Mouse (Mus musculus) G1E (cell line): Measurements from ENCODE around the gene Medag. TPM values are rescaled to one million over a fixed set of nuclear protein-coding genes. Genes with fewer than 3 reads are reported as not detected.

Experiments used
- ATAC-seq: 2 replicates; pipeline ENCODE4 v1.8.0; 2016; ENCODE audit warnings: mild to moderate bottlenecking; ENCODE audit not compliant: insufficient number of reproducible peaks, poor library complexity, low FRiP score, severe bottlenecking; ENCODE audit errors: extremely low read depth
- DNase-seq: peaks from one replicate; pipeline ENCODE4 v3.0.0; 2012; ENCODE audit warnings: low spot score
- H3K27me3 ChIP-seq: 2 replicates; pipeline ENCODE4 v1.6.1; 2012; ENCODE audit warnings: mild to moderate bottlenecking, low read length, inconsistent platforms; ENCODE audit not compliant: insufficient read depth
- H3K36me3 ChIP-seq: replicated peaks from 2 replicates; pipeline ENCODE3; 2012; ENCODE audit warnings: mild to moderate bottlenecking, inconsistent platforms
- H3K4me1 ChIP-seq: 2 replicates; pipeline ENCODE4 v1.6.1; 2012; ENCODE audit warnings: low read depth, low read length, inconsistent platforms, mixed read lengths; ENCODE audit not compliant: insufficient read depth
- H3K4me3 ChIP-seq: 2 replicates; pipeline ENCODE4 v1.5.1; 2012; ENCODE audit warnings: low read depth, mild to moderate bottlenecking, inconsistent platforms, low read length, moderate library complexity, mixed read lengths
- H3K9me3 ChIP-seq: replicated peaks from 2 replicates; pipeline ENCODE4 v1.6.1; 2012; ENCODE audit warnings: inconsistent platforms
- CTCF ChIP-seq: IDR thresholded peaks from 2 replicates; pipeline ENCODE4 v1.5.1; 2012; ENCODE audit warnings: low read depth, low read length, inconsistent platforms, mixed read lengths
- GATA1 ChIP-seq: IDR thresholded peaks from 2 replicates; pipeline ENCODE4 v1.6.1; 2012; ENCODE audit warnings: borderline replicate concordance, low read length, inconsistent platforms, mixed read lengths
- GATA2 ChIP-seq: IDR thresholded peaks from 2 replicates; pipeline ENCODE4 v1.6.1; 2012; ENCODE audit warnings: low read depth, low read length, inconsistent platforms, borderline replicate concordance
- POLR2AphosphoS5 ChIP-seq: IDR thresholded peaks from 2 replicates; pipeline ENCODE4 v1.6.1; 2012; ENCODE audit warnings: low read depth, low read length, inconsistent platforms; ENCODE audit not compliant: insufficient replicate concordance
- TAL1 ChIP-seq: conservative IDR thresholded peaks from 2 replicates; pipeline ENCODE4 v1.6.1; 2012; ENCODE audit warnings: low read depth, low read length, inconsistent platforms, mixed read lengths
- polyA plus RNA-seq: library from polyadenylated mRNA; stranded (reverse); fragments of >175 nt; gene quantifications from 2 replicates; pipeline ENCODE4 v1.2.3, GENCODE M21; 2012
- total RNA-seq, 2 experiments: library from RNA; stranded (forward) in 1 of 2; stranded (reverse) in 1 of 2; fragments of 200-1000 nt in 1 of 2; fragments of >200 nt in 1 of 2; fragmentation: Nextera tagmentation in 1 of 2; gene quantifications; 2 replicates each; pipeline ENCODE4 v1.2.3; 2014 to 2017

The Medag gene
- total RNA-seq (2014; fragmentation: Nextera tagmentation), result not detected in 2 replicates
- total RNA-seq (2017), result 0.06 and 0.11 TPM in 2 replicates
- polyA plus RNA-seq, result not detected in 2 replicates

DNA sequence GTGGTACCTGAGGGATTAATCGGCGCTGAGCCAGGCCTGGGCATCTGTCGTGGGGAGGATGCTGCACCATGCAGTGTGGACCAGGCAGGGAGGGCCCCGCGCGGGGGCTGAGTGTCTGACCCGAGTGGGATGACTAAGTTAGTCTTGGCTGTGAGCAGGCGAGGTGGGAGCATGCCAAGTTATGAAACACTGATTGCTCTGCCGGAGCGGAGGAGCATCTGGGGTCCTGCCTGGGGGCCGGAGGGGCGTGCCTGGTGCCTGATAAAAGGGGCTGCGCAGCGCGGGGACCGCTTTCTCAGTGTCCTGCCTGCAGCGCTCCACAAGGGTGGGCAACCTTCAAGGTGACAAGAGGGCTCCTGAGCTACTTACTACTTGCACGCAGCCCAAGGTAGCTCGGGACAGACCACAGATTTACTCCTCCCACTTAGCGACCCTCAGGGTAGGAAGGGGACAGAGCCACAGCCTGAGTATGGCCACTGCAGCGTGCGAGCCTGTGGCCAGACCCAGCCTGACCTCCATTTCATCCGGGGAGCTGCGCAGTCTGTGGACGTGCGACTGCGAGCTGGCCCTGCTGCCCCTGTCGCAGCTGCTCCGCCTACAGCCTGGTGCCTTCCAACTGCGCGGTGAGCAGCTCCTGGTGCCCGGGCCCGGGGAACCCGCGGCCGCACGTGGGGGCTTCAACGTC lies at the start of gene Medag:
Gene Medag (plus strand): TSS at position 241 of the 685 bp plus-strand sequence.
- no peak for DNase-seq
- no peaks in the 10 kb centered on the region; the same call in 1 of the 2 replicates for H3K27me3 ChIP-seq
- peaks cover 59% of the 10 kb centered on the region for H3K9me3 ChIP-seq
- ATAC-seq, result no peak
- H3K36me3 ChIP-seq, result no peaks in the 10 kb centered on the region
- H3K4me3 ChIP-seq, result no peak within 1 kb of the TSS
- no peak for TF ChIP-seq GATA1
- TF ChIP-seq POLR2AphosphoS5, result no peak
- no peaks in the 10 kb centered on the region for H3K4me1 ChIP-seq

DNA sequence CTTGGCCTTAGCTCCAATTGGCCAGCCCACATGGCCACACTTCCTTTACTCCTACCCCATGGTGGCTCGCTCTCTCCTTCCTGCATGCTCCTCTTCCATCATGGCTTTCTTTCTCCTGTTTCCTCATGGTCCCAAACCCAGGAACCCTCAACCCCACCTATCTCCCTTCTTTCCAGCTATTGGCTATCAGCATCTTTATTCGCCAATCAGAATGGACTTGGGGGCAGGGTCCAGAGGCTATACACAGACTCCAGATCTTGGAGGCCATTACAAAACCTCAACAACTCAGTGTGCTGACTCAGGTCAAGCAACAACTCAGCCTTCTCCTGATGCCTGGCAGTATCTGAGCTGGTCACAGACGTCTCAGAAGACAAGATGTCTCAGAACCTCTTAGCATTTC lies 48.9 kb upstream of the Medag start:
- TF ChIP-seq POLR2AphosphoS5 (no peak), GATA2 (no peak), CTCF (no peak), GATA1 (no peak), TAL1 (no peak)
- H3K4me1 ChIP-seq, result no peaks in the 10 kb centered on the region
- DNase-seq (no peak), ATAC-seq (no peak)
- H3K4me3 ChIP-seq, result no peak overlapping the region
- no peaks in the 10 kb centered on the region for H3K27me3 ChIP-seq
- peaks cover 34% of the 10 kb centered on the region for H3K9me3 ChIP-seq
- H3K36me3 ChIP-seq, result no peaks in the 10 kb centered on the region

DNA sequence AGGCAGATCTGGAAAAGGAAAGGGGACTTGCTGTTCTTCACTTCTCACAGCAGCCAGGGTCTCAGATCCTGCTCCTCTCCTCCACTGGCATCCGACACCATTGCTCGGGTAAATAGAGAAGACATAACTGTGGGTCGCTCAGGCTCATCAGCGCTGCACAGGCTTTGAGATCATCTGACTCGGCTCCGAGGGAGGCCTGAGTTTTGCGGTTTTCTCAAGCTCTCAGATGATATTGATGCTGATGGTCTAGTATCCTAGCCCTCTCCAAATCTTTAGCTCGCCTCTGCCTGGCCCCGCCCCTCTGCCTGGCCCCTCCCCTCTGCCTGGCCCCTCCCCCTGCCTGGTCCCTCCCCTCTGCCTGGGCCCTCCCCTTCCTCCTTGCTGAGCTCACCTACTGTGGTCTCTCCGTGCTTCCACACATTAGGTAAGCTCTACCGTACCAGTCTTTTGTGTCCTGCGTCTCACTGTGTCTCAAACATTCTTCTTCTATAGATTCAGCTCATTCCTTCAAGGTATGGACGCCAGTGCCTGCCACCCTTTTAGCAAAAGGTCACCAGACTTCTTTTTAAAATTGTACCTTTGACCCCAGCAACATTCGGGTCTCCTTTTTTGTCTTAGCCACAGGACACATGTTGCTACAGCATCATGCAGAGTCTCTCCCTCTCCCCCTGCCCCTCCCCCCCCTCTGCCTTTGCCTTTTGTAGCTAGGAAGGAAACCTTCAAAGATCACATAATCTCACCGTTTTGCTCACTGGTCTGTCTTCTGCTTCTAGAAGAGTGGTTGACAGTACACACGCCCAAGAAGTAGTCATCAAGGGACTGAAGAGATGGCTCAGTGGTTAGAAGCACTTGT lies 47.4 kb upstream of the Medag start:
- Histone ChIP-seq H3K4me3 (no peak overlapping the region), H3K9me3 (peaks cover 38% of the 10 kb centered on the region), H3K4me1 (no peaks in the 10 kb centered on the region), H3K36me3 (no peaks in the 10 kb centered on the region), H3K27me3 (no peaks in the 10 kb centered on the region)
- DNase-seq (no peak), ATAC-seq (no peak)
- no peak for TF ChIP-seq GATA2
- TF ChIP-seq GATA1, result no peak
- TF ChIP-seq CTCF, result no peak
- no peak for TF ChIP-seq POLR2AphosphoS5
- TF ChIP-seq TAL1, result no peak

DNA sequence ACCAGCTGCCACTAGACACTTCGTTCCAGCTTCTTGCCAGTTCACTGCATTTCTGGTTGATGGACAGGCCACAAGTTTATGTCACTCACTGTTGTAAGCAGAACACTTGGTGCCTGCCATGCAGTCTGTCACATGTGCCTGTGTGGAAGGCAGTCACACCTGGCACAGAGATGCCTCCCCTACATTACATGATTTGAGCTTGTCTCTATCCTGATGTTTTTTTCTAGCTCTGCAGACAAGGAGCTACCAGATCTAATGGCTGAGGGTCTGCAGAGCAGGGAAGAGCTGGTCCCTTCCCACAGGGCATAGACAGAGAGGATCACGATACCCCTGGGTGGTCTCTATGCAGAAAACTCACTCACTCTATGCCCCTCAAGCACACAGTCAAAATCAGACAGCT lies 44.5 kb upstream of the Medag start:
- Histone ChIP-seq H3K27me3 (no peaks in the 10 kb centered on the region), H3K9me3 (peaks cover 33% of the 10 kb centered on the region), H3K36me3 (no peaks in the 10 kb centered on the region), H3K4me3 (no peak overlapping the region; the same call in 1 of the 2 replicates), H3K4me1 (no peaks in the 10 kb centered on the region)
- TF ChIP-seq GATA1 (no peak), GATA2 (no peak), CTCF (no peak), TAL1 (no peak), POLR2AphosphoS5 (no peak)
- ATAC-seq (no peak), DNase-seq (no peak)

DNA sequence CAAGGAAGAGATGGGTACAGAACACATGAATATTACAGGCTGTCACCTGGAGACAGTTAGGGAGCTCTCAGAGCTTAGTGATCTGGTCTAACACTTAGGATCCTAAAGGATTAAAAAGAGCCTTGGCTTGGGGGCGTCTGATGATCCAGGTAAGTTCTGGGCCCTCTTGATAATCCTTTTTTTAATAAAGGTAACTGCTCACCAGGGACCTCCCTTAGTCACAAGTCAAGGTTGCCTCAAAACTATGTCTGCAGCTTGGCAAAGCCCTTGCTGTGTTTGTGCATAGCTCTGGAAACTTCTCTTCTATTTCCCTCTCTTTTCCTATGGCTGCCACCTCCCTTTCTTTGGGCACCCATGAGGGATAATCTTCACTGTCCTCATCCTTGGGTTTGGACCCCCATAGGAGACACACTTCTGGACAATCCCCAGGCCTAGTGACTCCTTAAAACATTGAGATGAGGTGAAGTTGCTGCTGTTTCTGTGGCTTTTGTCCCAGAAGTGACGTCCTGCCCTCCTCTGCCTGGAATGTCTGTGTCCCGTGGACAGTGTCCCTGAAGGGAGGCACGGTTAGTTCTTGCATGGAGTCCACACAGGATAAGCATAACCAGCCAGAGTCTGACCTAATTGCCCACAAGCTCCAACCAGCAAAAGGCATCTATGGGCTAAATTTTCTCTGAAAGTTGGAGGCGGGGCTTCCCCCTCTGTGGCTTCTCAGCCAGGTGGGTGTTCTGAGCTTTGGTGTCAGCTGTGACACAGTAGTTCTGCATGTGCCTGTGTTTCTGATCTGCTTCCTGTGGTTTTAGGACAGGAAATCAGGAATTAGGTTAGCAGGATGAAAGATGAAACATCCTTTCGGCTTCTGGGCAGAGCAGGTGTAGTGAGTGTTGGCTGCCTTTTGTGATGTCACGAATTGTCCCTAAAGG lies 43.7 kb upstream of the Medag start:
- TF ChIP-seq TAL1 (no peak), GATA1 (no peak), GATA2 (no peak), POLR2AphosphoS5 (no peak), CTCF (no peak)
- H3K9me3 ChIP-seq, result peaks cover 33% of the 10 kb centered on the region
- no peaks in the 10 kb centered on the region for H3K27me3 ChIP-seq
- no peak for DNase-seq
- H3K36me3 ChIP-seq, result no peaks in the 10 kb centered on the region
- no peak for ATAC-seq
- H3K4me3 ChIP-seq, result no peak overlapping the region
- no peaks in the 10 kb centered on the region for H3K4me1 ChIP-seq
